Mouse (Mus musculus): Measurements from ENCODE around the gene Napa.

DNA sequence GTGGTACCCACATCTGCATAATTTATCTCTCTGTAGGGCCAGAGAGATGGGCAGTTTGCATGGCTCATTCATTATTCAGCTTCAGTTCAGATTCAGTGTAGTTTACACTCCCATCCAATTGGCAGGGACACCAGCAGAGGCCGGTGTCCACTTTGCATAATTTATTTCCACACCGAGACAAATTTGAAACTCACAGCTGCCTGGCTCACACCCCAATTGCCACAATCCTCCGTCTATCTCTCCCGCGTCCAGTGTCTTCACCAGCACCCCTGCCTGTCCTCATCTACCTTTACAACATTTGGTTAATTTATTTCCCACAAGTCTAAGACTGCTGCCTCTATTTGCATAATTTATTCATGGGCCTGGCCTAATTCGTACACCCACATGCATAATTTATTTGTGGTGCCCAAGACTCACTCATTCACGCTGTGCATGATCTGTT, 36.7 kb downstream of the Napa start:
- TF ChIP-seq POLR2A (IDR thresholded peaks at IDR 0.05; ENCODE audit: control insufficient read depth, extremely low read depth, insufficient read depth, low read length, poor library complexity): no peak
- TF ChIP-seq CTCF (IDR thresholded peaks at IDR 0.05; ENCODE audit: borderline replicate concordance, control insufficient read depth, extremely low read depth, insufficient read depth, low read length, poor library complexity): no peak

Measured in thymus, adult 2 months (tissue).